Mouse (Mus musculus): ENCODE data around the gene Abi3bp.

DNA sequence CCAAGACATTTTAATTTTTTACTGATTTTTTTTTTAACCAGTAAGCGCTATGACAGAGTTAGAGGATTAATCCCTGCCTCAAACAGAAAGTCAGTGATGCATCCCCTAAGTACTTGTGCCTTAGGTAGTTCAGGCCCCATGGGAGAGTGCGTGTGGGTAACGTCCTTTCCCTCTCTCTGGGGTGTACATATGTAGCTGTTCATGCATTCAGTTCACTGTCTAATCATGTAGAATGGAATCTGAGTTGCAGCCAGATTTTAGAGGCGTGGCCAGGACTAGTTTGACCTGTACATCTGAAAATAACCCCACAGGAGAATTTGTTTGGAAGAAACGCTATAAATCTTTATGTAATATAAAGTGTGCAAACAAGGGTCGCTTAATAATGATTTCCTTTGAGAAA, 23.4 kb downstream of the Abi3bp start:
- TF ChIP-seq POLR2A (IDR thresholded peaks at IDR 0.05; ENCODE audit: extremely low read depth, insufficient read depth, low read length) (no peak), CTCF (IDR thresholded peaks at IDR 0.05; ENCODE audit: extremely low read depth, insufficient read depth, low read length) (no peak)
